ENCODE assay signal across 8 mouse cellular contexts in the genomic region with DNA sequence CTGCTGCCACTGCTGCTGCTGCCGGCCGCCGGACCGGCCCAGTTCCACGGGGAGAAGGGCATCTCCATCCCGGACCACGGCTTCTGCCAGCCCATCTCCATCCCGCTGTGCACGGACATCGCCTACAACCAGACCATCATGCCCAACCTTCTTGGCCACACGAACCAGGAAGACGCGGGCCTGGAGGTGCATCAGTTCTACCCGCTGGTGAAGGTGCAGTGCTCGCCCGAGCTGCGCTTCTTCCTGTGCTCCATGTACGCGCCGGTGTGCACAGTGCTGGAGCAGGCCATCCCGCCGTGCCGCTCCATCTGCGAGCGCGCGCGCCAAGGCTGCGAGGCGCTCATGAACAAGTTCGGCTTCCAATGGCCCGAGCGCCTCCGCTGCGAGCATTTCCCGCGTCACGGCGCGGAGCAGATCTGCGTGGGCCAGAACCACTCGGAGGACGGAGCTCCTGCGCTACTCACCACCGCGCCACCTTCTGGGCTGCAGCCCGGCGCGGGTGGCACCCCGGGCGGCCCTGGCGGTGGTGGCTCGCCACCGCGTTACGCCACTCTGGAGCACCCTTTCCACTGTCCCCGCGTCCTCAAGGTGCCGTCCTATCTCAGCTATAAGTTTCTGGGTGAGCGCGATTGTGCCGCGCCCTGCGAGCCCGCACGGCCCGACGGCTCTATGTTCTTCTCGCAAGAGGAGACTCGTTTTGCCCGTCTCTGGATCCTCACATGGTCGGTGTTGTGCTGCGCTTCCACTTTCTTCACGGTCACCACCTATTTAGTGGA. TPM values are rescaled to one million over a fixed set of nuclear protein-coding genes. Genes with fewer than 3 reads are reported as not detected.
DNase-seq lines count a peak whose midpoint lies in the region; ATAC-seq and TF ChIP-seq lines count a peak whose summit lies in the region.

No protein-coding gene starts in this region.

- peak overlapping the region; percentile 99 for H3K27ac ChIP-seq in forebrain, embryonic 13.5 days
- H3K27ac ChIP-seq in hindbrain, embryonic 12.5 days, result peak overlapping the region; percentile 97
- H3K27ac ChIP-seq in limb, embryonic 12.5 days, result peak overlapping the region; percentile 100
- H3K27ac ChIP-seq in midbrain, postnatal 0 days (ENCODE audit: low read depth, low read length), result no peak overlapping the region

- peak; percentile 34; the same call in 1 of the 2 replicates for TF ChIP-seq CTCF in midbrain, postnatal 0 days (IDR thresholded peaks at IDR 0.05)

- peak; percentile 73 to 78 for DNase-seq in cerebellum, postnatal 14 days
- DNase-seq in cerebellum, adult 9-10 months, result no peak
- DNase-seq in WW6 (ENCODE audit: low read depth, low spot score), result peak; percentile 73
- peak; percentile 32 for DNase-seq in midbrain, postnatal 0 days (ENCODE audit: low spot score)
- DNase-seq in urinary bladder, postnatal 36 days (ENCODE audit: low spot score in 2 of 2), result peak; percentile 32 to 43

- H3K9ac ChIP-seq in forebrain, embryonic 13.5 days, result peak overlapping the region; percentile 99
- H3K9ac ChIP-seq in hindbrain, embryonic 12.5 days, result peak overlapping the region; percentile 94
- peak overlapping the region; percentile 100 for H3K9ac ChIP-seq in limb, embryonic 12.5 days (replicated peaks)
- H3K9ac ChIP-seq in midbrain, postnatal 0 days (replicated peaks; ENCODE audit: low read length, poor library complexity, severe bottlenecking), result peak overlapping the region; percentile 54

- H3K27me3 ChIP-seq in forebrain, embryonic 13.5 days, result no peaks in the 10 kb centered on the region
- peaks cover 5% of the 10 kb centered on the region; the same call in 1 of the 2 replicates for H3K27me3 ChIP-seq in hindbrain, embryonic 12.5 days
- 0 out of 2 replicates have a peak, but pooled peaks cover 3% of the 10 kb centered on the region for H3K27me3 ChIP-seq in limb, embryonic 12.5 days
- H3K27me3 ChIP-seq in midbrain, postnatal 0 days (ENCODE audit: insufficient read depth, low read length), result peaks cover 19% of the 10 kb centered on the region; the same call in 1 of the 2 replicates

- H3K4me3 ChIP-seq in forebrain, embryonic 13.5 days, result peak overlapping the region; percentile 90
- H3K4me3 ChIP-seq in hindbrain, embryonic 12.5 days, result peak overlapping the region; percentile 73
- peak overlapping the region; percentile 97 for H3K4me3 ChIP-seq in limb, embryonic 12.5 days (replicated peaks)
- peak overlapping the region; percentile 62 for H3K4me3 ChIP-seq in midbrain, postnatal 0 days (ENCODE audit: low read depth, low read length)

- H3K9me3 ChIP-seq in forebrain, embryonic 13.5 days (replicated peaks), result no peaks in the 10 kb centered on the region
- no peaks in the 10 kb centered on the region for H3K9me3 ChIP-seq in hindbrain, embryonic 12.5 days (replicated peaks)
- no peaks in the 10 kb centered on the region for H3K9me3 ChIP-seq in limb, embryonic 12.5 days
- H3K9me3 ChIP-seq in midbrain, postnatal 0 days (ENCODE audit: low read length), result no peaks in the 10 kb centered on the region

- ATAC-seq in forebrain, embryonic 13.5 days, result peak; percentile 46
- peak; percentile 46 for ATAC-seq in hindbrain, embryonic 12.5 days (ENCODE audit: low FRiP score)
- ATAC-seq in limb, embryonic 12.5 days (ENCODE audit: insufficient number of reproducible peaks, insufficient read depth, low FRiP score, low TSS enrichment, low read depth), result 0 out of 2 replicates have a peak, but pooled peaks have one; percentile 18
- ATAC-seq in midbrain, postnatal 0 days (ENCODE audit: low FRiP score), result peak; percentile 39

- no peaks in the 10 kb centered on the region for H3K36me3 ChIP-seq in forebrain, embryonic 13.5 days (ENCODE audit: poor library complexity, severe bottlenecking)
- H3K36me3 ChIP-seq in hindbrain, embryonic 12.5 days, result no peaks in the 10 kb centered on the region
- peaks cover 15% of the 10 kb centered on the region; the same call in 1 of the 2 replicates for H3K36me3 ChIP-seq in limb, embryonic 12.5 days
- no peaks in the 10 kb centered on the region for H3K36me3 ChIP-seq in midbrain, postnatal 0 days (ENCODE audit: insufficient read depth, low read length)

- under 1% methylated on average over 69 of the region's 74 CpGs for WGBS in forebrain, embryonic 13.5 days
- WGBS in hindbrain, embryonic 12.5 days, result under 1% methylated on average over 72 of the region's 74 CpGs
- WGBS in limb, embryonic 12.5 days, result under 1% methylated on average over 74 of the region's 74 CpGs
- under 1% methylated on average over 73 of the region's 74 CpGs for WGBS in midbrain, postnatal 0 days

- H3K4me1 ChIP-seq in forebrain, embryonic 13.5 days, result peaks cover 52% of the 10 kb centered on the region
- H3K4me1 ChIP-seq in hindbrain, embryonic 12.5 days, result peaks cover 42% of the 10 kb centered on the region
- peaks cover 34% of the 10 kb centered on the region for H3K4me1 ChIP-seq in limb, embryonic 12.5 days (replicated peaks)
- no peaks in the 10 kb centered on the region for H3K4me1 ChIP-seq in midbrain, postnatal 0 days (ENCODE audit: insufficient read depth, low read length)

- peak overlapping the region; percentile 84 for H3K4me2 ChIP-seq in forebrain, embryonic 13.5 days
- peak overlapping the region; percentile 79 for H3K4me2 ChIP-seq in hindbrain, embryonic 12.5 days (replicated peaks)
- H3K4me2 ChIP-seq in limb, embryonic 12.5 days, result peak overlapping the region; percentile 74
- H3K4me2 ChIP-seq in midbrain, postnatal 0 days (ENCODE audit: low read depth, low read length, poor library complexity, severe bottlenecking), result peak overlapping the region; percentile 72

RNA-seq across cellular contexts. Expression of gene Fzd2, which starts 0.8 kb away (rescaled TPM):
- 22.0 and 24.4 TPM in 2 replicates for polyA plus RNA-seq in forebrain, embryonic 13.5 days (2015; fragmentation: Nextera tagmentation; extraction: Ambion mirVana)
- polyA plus RNA-seq in hindbrain, embryonic 12.5 days (2016; fragmentation: Nextera tagmentation; extraction: Ambion mirVana), result 39.9 and 40.8 TPM in 2 replicates
- polyA plus RNA-seq in limb, embryonic 12.5 days (2016; fragmentation: Nextera tagmentation; extraction: Ambion mirVana), result 77.9 and 82.7 TPM in 2 replicates
- total RNA-seq in midbrain, postnatal 0 days (2014; rRNA removed), result 16.8 and 17.3 TPM in 2 replicates
- 3.9 and 4.5 TPM in 2 replicates for polyA plus RNA-seq in midbrain, postnatal 0 days (2015; fragmentation: Nextera tagmentation; extraction: Ambion mirVana)

RNA-seq across cellular contexts. Expression of gene Gm11627, which starts 25.7 kb away (rescaled TPM):
- polyA plus RNA-seq in forebrain, embryonic 13.5 days (2015; fragmentation: Nextera tagmentation; extraction: Ambion mirVana), result 8.8 and 17.2 TPM in 2 replicates
- polyA plus RNA-seq in hindbrain, embryonic 12.5 days (2016; fragmentation: Nextera tagmentation; extraction: Ambion mirVana), result 4.3 and 4.8 TPM in 2 replicates
- polyA plus RNA-seq in limb, embryonic 12.5 days (2016; fragmentation: Nextera tagmentation; extraction: Ambion mirVana), result 5.3 and 7.4 TPM in 2 replicates
- 1.1 and 3.5 TPM in 2 replicates for total RNA-seq in midbrain, postnatal 0 days (2014; rRNA removed)
- polyA plus RNA-seq in midbrain, postnatal 0 days (2015; fragmentation: Nextera tagmentation; extraction: Ambion mirVana), result 4.6 and 5.8 TPM in 2 replicates

RNA-seq across cellular contexts. Expression of gene Gpatch8, which starts 48.8 kb away (rescaled TPM):
- polyA plus RNA-seq in forebrain, embryonic 13.5 days (2015; fragmentation: Nextera tagmentation; extraction: Ambion mirVana), result 75.1 and 83.8 TPM in 2 replicates
- 74.6 and 76.7 TPM in 2 replicates for polyA plus RNA-seq in hindbrain, embryonic 12.5 days (2016; fragmentation: Nextera tagmentation; extraction: Ambion mirVana)
- polyA plus RNA-seq in limb, embryonic 12.5 days (2016; fragmentation: Nextera tagmentation; extraction: Ambion mirVana), result 66.5 and 77.6 TPM in 2 replicates
- 24.8 and 33.4 TPM in 2 replicates for total RNA-seq in midbrain, postnatal 0 days (2014; rRNA removed)
- polyA plus RNA-seq in midbrain, postnatal 0 days (2015; fragmentation: Nextera tagmentation; extraction: Ambion mirVana), result 35.8 and 53.3 TPM in 2 replicates

RNA-seq across cellular contexts. Expression of gene Meioc, which starts 58.6 kb away (rescaled TPM):
- 0.09 and 0.13 TPM in 2 replicates for polyA plus RNA-seq in forebrain, embryonic 13.5 days (2015; fragmentation: Nextera tagmentation; extraction: Ambion mirVana)
- polyA plus RNA-seq in hindbrain, embryonic 12.5 days (2016; fragmentation: Nextera tagmentation; extraction: Ambion mirVana), result 0.82 and 1.1 TPM in 2 replicates
- 0.98 and 1.3 TPM in 2 replicates for polyA plus RNA-seq in limb, embryonic 12.5 days (2016; fragmentation: Nextera tagmentation; extraction: Ambion mirVana)
- total RNA-seq in midbrain, postnatal 0 days (2014; rRNA removed), result not detected in 2 replicates
- 0.21 and 0.23 TPM in 2 replicates for polyA plus RNA-seq in midbrain, postnatal 0 days (2015; fragmentation: Nextera tagmentation; extraction: Ambion mirVana)
